Mouse (Mus musculus) forebrain, embryonic 13.5 days (tissue): ENCODE data around the gene Vegfa. TPM values are rescaled to one million over a fixed set of nuclear protein-coding genes. Genes with fewer than 3 reads are reported as not detected.
A peak's percentile ranks its signal among the peaks of the same experiment; 100 is the strongest.

ENCODE experiments used
- ATAC-seq: fragments of 200-750 bp; cut with Nextera tagmentation; 2 replicates; pipeline ENCODE4 v1.8.0; 2017
- H3K27ac ChIP-seq: fragments of 300-500 bp; sonication (generic); 2 replicates; pipeline ENCODE4 v1.5.1; 2015; ENCODE audit warnings: inconsistent platforms, mild to moderate bottlenecking, moderate library complexity
- H3K27me3 ChIP-seq: fragments of 300-500 bp; sonication (generic); 2 replicates; pipeline ENCODE4 v1.6.1; 2015; ENCODE audit warnings: mild to moderate bottlenecking, inconsistent platforms
- H3K36me3 ChIP-seq: fragments of 300-500 bp; sonication (generic); 2 replicates; pipeline ENCODE4 v1.6.1; 2015; ENCODE audit warnings: mild to moderate bottlenecking, inconsistent platforms; ENCODE audit not compliant: poor library complexity, severe bottlenecking
- H3K4me1 ChIP-seq: fragments of 300-500 bp; sonication (generic); 2 replicates; pipeline ENCODE4 v1.6.1; 2015; ENCODE audit warnings: inconsistent platforms
- H3K4me2 ChIP-seq: fragments of 300-500 bp; sonication (generic); 2 replicates; pipeline ENCODE4 v1.6.1; 2015; ENCODE audit warnings: inconsistent platforms, mild to moderate bottlenecking, moderate library complexity
- H3K4me3 ChIP-seq: fragments of 300-500 bp; sonication (generic); 2 replicates; pipeline ENCODE4 v1.5.1; 2015; ENCODE audit warnings: mild to moderate bottlenecking, inconsistent platforms
- H3K9ac ChIP-seq: fragments of 300-500 bp; sonication (generic); 2 replicates; pipeline ENCODE4 v1.6.1; 2015; ENCODE audit warnings: mild to moderate bottlenecking, inconsistent platforms
- H3K9me3 ChIP-seq: fragments of 300-500 bp; sonication (generic); replicated peaks from 2 replicates; pipeline ENCODE4 v1.6.1; 2016; ENCODE audit warnings: inconsistent platforms
- WGBS: fragments of 180-500 bp; shearing (Covaris S2); methylation state at CpG from one replicate; pipeline ENCODE4 v1.1.7; 2015; 5-methylcytosine and 5-hydroxymethylcytosine counted together
- polyA plus RNA-seq: library from polyadenylated mRNA; unstranded; fragments of >200 nt; fragmentation: Nextera tagmentation; extraction: Ambion mirVana; gene quantifications from 2 replicates; pipeline ENCODE4 v1.2.1, GENCODE M21; 2015

The Vegfa gene
- polyA plus RNA-seq, 1 experiment from 2014 or later, result 2.7 TPM

DNA sequence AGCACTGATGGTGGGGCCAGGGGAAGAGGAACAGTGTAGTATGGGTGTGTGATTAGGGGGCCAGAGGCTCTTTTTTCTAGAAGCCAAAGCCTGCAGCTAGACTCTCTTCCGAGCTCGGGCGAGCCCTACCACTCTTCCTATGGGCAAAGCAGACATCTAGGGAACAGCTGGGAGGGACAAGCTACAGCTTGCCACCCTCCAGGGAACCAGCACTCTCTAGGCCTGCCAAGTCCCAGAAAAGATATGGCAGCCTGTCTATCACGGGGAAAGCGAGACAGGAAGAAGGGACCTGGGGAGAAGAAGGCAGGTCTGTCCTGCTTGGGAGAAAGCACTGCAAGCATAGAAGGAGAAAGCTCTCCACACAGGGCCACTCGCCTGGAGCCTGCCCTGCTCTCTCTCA lies 9.2 kb downstream of the Vegfa start:
- H3K27me3 ChIP-seq, result no peaks in the 10 kb centered on the region
- H3K27ac ChIP-seq, result no peak overlapping the region
- no peak overlapping the region for H3K4me3 ChIP-seq
- no peak overlapping the region for H3K9ac ChIP-seq
- peaks cover 84% of the 10 kb centered on the region for H3K36me3 ChIP-seq
- ATAC-seq, result no peak
- peaks cover 22% of the 10 kb centered on the region for H3K4me1 ChIP-seq
- no peak overlapping the region for H3K4me2 ChIP-seq
- 84% methylated on average over 6 of the region's 6 CpGs for WGBS
- no peaks in the 10 kb centered on the region for H3K9me3 ChIP-seq

DNA sequence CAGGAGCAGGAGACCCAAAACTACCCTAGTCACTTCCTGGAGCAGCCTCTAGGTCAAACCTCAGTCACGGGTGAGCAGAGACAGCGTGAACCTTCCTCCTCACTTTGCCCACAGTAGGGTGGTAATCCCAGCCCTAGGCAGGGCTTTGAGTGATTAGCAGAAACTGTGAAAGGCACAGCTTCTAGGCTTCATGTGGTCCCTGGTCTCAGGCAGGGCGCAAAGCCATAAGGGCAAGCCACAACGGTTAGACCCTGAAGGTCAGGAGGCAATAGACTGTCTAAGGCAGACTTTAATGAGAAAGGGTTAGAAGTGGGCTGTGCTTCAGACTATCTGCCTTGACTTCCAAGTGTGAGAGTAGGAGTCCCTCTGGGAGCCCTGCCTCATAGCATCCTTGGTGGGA lies 9.7 kb downstream of the Vegfa start:
- no peak overlapping the region for H3K9ac ChIP-seq
- H3K27ac ChIP-seq, result no peak overlapping the region
- WGBS, result 82% methylated on average over 4 of the region's 4 CpGs
- H3K4me2 ChIP-seq, result no peak overlapping the region
- peaks cover 17% of the 10 kb centered on the region for H3K4me1 ChIP-seq
- H3K4me3 ChIP-seq, result no peak overlapping the region
- H3K27me3 ChIP-seq, result no peaks in the 10 kb centered on the region
- H3K9me3 ChIP-seq, result no peaks in the 10 kb centered on the region
- peaks cover 88% of the 10 kb centered on the region for H3K36me3 ChIP-seq
- no peak for ATAC-seq

DNA sequence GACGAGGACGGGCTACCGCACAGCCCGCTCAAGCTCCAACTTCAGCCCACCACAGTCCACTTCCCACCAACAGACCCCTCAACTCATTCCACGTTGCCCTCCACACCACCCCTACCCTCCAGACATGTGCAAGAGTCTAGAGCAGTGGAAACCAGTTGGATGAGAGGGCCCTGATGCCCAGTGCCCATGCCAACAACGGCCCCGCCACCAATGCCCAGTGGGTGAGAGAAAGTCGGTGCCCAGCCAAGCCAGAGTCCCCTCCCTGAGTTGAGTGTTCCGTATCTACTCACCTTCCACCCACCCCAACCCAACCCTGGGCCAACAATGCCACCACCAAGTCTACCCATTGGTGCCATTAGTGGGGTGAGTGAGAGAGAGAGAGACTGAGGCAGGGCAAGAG lies 10.4 kb downstream of the Vegfa start:
- peaks cover 10% of the 10 kb centered on the region for H3K4me1 ChIP-seq
- H3K4me2 ChIP-seq, result no peak overlapping the region
- H3K4me3 ChIP-seq, result no peak overlapping the region
- peaks cover 89% of the 10 kb centered on the region for H3K36me3 ChIP-seq
- no peak overlapping the region for H3K27ac ChIP-seq
- H3K27me3 ChIP-seq, result no peaks in the 10 kb centered on the region
- WGBS, result 96% methylated on average over 9 of the region's 9 CpGs
- H3K9me3 ChIP-seq, result no peaks in the 10 kb centered on the region
- H3K9ac ChIP-seq, result no peak overlapping the region
- no peak for ATAC-seq

DNA sequence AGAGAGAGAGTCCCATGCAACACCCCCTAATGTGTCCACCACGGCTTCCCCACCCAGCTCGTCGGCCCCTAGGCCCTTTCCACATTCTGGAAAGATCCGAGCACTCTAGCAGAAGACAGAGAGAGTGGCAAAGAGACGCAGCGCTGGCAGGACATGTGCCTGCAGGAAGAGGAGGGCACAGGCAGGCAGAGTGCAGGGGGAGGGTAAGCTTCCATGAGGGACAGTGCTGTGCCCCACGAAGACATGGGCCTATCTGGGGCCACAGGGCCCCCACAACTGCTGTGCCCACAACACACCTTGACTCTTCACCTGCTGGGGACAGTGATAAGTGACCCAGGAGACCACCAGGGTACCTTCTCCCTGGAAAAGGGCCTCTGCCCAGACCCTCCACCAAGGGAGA lies 11.0 kb downstream of the Vegfa start:
- Histone ChIP-seq H3K36me3 (peaks cover 92% of the 10 kb centered on the region), H3K4me2 (no peak overlapping the region), H3K4me1 (peaks cover 4% of the 10 kb centered on the region; the same call in 1 of the 2 replicates), H3K4me3 (no peak overlapping the region), H3K9ac (no peak overlapping the region), H3K27ac (no peak overlapping the region), H3K9me3 (no peaks in the 10 kb centered on the region), H3K27me3 (no peaks in the 10 kb centered on the region)
- ATAC-seq, result no peak
- 92% methylated on average over 7 of the region's 7 CpGs for WGBS

DNA sequence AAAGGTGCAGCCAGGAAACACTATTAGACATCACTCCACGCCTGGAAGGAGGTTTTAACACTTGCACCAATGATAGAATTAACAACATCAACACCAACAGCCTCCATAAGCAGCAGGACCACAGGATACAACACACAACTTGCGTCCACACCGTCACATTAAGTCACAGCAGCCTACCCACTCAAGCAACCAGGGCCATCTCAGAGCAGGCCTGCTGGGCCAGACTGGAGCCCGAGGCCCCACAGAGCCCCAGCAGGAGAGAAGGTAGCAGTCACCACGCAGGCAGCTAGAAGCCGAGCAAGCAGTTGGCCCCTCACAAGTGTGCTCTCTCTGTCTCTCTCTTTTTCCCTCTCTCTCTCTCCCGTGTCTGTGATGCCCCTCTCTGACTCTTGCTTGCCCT lies 11.6 kb downstream of the Vegfa start:
- ATAC-seq, result no peak
- Histone ChIP-seq H3K4me1 (no peaks in the 10 kb centered on the region), H3K4me3 (no peak overlapping the region), H3K9ac (no peak overlapping the region), H3K27me3 (no peaks in the 10 kb centered on the region), H3K9me3 (no peaks in the 10 kb centered on the region), H3K36me3 (peaks cover 92% of the 10 kb centered on the region), H3K4me2 (no peak overlapping the region), H3K27ac (0 out of 2 replicates have a peak overlapping the region, but pooled peaks have one; percentile 1)
- WGBS, result 78% methylated on average over 7 of the region's 7 CpGs

DNA sequence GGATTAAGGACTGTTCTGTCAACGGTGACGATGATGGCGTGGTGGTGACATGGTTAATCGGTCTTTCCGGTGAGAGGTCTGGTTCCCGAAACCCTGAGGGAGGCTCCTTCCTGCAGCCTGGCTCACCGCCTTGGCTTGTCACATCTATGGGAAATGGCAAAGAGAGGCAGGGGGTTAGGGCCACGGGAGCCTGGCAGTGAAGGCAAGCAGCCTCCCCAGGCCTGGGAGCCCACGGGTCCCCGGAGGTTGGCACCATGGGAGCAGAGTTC lies 13.5 kb downstream of the Vegfa start:
- ATAC-seq, result no peak
- Histone ChIP-seq H3K27me3 (no peaks in the 10 kb centered on the region), H3K9me3 (no peaks in the 10 kb centered on the region), H3K4me1 (no peaks in the 10 kb centered on the region), H3K9ac (no peak overlapping the region), H3K36me3 (peaks cover 81% of the 10 kb centered on the region), H3K4me3 (no peak overlapping the region), H3K4me2 (no peak overlapping the region), H3K27ac (no peak overlapping the region)
- WGBS, result 91% methylated on average over 10 of the region's 10 CpGs

DNA sequence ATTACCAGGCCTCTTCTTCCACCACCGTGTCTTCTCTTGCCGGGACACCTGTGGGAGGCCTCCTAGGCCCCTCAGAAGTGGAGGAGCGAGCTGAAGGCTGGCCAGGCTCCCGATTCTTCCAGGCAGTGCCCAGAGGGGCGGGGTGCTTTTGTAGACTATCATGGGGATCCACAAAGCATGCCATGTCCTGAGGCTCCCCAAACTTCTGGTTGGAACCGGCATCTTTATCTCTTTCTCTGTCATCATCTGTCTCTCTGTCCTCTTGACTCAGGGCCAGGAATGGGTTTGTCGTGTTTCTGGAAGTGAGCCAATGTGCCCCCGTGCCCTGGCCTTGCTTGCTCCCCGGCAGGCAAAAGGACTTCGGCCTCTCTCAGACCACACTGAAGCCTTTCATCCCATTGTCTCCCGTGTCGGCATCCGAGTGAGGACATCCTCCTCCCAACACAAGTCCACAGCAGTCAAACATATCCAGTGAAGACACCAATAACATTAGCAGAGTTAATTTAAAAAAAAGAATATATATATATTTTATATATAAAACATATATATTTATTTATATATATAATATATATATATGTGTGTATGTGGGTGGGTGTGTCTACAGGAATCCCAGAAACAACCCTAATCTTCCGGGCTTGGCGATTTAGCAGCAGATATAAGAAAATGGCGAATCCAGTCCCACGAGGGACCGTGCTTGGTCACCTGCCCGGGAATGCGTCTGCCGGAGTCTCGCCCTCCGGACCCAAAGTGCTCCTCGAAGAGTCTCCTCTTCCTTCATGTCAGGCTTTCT lies 14.0 kb downstream of the Vegfa start:
- ATAC-seq, result no peak
- H3K27me3 ChIP-seq, result no peaks in the 10 kb centered on the region
- no peak overlapping the region for H3K27ac ChIP-seq
- no peaks in the 10 kb centered on the region for H3K9me3 ChIP-seq
- H3K4me3 ChIP-seq, result no peak overlapping the region
- H3K4me1 ChIP-seq, result no peaks in the 10 kb centered on the region
- 78% methylated on average over 24 of the region's 24 CpGs for WGBS
- H3K4me2 ChIP-seq, result no peak overlapping the region
- no peak overlapping the region for H3K9ac ChIP-seq
- H3K36me3 ChIP-seq, result peaks cover 76% of the 10 kb centered on the region

DNA sequence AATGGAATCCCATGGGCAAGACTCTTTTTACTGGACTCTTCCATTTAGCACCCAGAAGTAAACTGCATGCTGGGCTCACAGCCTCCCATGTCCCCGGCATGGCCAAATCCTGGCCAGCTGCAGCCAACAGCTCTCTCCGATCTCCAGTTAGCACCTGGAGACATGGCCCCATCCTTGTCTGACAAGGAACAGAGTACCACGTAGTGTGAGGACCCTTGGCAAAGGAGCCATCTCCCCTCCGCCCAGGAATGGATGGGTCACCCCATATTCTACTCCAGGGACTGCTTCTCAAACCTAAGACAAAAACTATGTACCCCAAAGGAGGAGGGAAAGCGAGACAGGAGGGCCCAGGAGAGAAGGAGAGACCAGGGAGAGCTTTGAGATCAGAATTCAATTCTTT lies 15.6 kb downstream of the Vegfa start:
- Histone ChIP-seq H3K4me2 (no peak overlapping the region), H3K4me3 (no peak overlapping the region), H3K9ac (no peak overlapping the region), H3K27ac (no peak overlapping the region), H3K36me3 (peaks cover 60% of the 10 kb centered on the region), H3K9me3 (no peaks in the 10 kb centered on the region), H3K4me1 (no peaks in the 10 kb centered on the region), H3K27me3 (no peaks in the 10 kb centered on the region)
- 95% methylated on average over 5 of the region's 5 CpGs for WGBS
- ATAC-seq, result no peak

DNA sequence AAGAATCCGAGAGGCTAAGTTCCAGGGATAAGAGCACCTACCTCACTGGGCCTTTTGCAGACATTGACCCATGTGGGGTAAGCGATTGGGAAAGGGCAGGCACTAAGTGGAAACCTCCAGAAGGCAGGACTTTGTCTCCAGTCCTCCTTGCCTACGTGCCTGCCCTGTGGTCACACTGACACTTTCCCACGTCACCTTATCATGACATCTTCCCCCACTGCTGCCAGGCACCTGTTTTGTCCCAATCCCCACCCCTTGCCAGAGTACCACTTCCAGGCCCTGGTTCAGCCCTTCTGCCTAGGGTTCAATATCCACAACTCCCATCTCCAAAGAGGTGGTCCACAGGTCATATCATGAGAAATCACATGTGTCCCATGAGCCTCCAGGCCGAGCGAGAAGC lies 16.2 kb downstream of the Vegfa start:
- peaks cover 54% of the 10 kb centered on the region for H3K36me3 ChIP-seq
- no peaks in the 10 kb centered on the region for H3K27me3 ChIP-seq
- no peak overlapping the region for H3K9ac ChIP-seq
- WGBS, result 92% methylated on average over 6 of the region's 6 CpGs
- no peak for ATAC-seq
- no peak overlapping the region for H3K4me3 ChIP-seq
- no peak overlapping the region for H3K4me2 ChIP-seq
- H3K9me3 ChIP-seq, result no peaks in the 10 kb centered on the region
- H3K27ac ChIP-seq, result no peak overlapping the region; the same call in 1 of the 2 replicates
- H3K4me1 ChIP-seq, result no peaks in the 10 kb centered on the region

DNA sequence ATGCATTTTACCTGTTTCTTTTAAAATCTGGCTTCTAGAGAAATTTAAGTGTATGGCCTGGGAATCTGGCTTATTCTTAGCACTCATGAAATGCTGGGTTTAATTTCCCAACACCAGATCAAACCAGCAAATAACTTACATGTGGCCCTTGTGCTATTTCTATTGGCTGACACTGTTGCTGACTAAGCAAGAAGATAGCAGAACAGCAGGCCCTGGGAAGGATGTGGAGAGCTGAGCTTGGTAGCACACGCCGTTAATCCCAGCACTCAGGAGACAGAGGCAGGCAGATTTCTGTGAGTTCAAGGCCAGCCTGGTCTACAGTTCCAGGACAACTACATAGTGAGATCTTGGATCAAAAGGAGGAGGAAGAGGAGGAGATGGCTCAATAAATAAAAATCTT lies 17.2 kb downstream of the Vegfa start:
- Histone ChIP-seq H3K4me3 (no peak overlapping the region), H3K4me1 (no peaks in the 10 kb centered on the region), H3K9ac (no peak overlapping the region), H3K36me3 (peaks cover 44% of the 10 kb centered on the region), H3K9me3 (no peaks in the 10 kb centered on the region), H3K27me3 (no peaks in the 10 kb centered on the region), H3K27ac (no peak overlapping the region), H3K4me2 (no peak overlapping the region)
- WGBS, result 98% methylated on average over 2 of the region's 2 CpGs
- ATAC-seq, result no peak

DNA sequence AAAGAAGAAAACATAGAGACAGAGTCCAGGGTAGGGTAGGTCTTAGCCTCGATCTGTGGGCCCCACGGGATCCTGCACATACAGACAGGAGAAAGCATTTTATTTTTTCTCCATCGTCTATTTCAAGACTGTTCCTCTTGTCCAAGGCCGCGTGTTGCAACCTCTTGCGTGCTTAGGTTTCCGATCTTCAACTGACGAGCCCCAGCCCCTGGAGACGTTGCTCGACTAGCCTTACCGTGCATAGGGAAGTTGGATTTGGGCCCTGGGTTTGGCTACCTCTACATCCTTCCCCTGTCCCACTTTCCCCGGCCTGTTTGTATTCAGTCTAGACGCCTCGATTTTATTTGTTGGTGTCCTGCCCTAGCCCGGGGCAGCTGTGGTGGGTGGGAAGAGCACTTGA lies 18.6 kb downstream of the Vegfa start:
- no peak overlapping the region for H3K4me2 ChIP-seq
- H3K4me3 ChIP-seq, result no peak overlapping the region
- no peaks in the 10 kb centered on the region for H3K9me3 ChIP-seq
- peaks cover 30% of the 10 kb centered on the region for H3K36me3 ChIP-seq
- H3K27me3 ChIP-seq, result no peaks in the 10 kb centered on the region
- 95% methylated on average over 15 of the region's 15 CpGs for WGBS
- no peak overlapping the region for H3K9ac ChIP-seq
- ATAC-seq, result no peak
- H3K27ac ChIP-seq, result no peak overlapping the region
- no peaks in the 10 kb centered on the region for H3K4me1 ChIP-seq

DNA sequence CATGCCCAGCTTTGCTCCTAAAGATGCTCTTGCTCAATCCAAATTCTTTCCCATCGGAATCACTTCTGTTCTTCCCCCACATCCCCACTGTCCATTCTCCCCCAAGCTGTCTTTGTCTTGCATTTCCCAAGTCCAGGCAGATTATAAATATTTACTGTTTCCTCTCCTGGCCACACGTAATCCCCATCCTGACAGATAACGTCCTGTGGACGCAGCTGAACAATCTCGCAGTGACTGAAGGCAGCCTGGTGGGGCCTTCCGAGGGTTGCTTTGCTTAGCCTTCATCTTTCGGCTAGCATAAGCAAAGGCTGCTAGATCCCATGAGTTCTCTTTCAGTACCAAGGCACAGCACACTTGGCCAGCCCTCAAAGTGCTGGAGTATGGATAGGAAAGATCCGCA lies 20.0 kb downstream of the Vegfa start:
- no peak overlapping the region for H3K4me3 ChIP-seq
- no peaks in the 10 kb centered on the region for H3K4me1 ChIP-seq
- H3K27ac ChIP-seq, result no peak overlapping the region
- no peaks in the 10 kb centered on the region for H3K27me3 ChIP-seq
- no peak overlapping the region for H3K9ac ChIP-seq
- no peak overlapping the region for H3K4me2 ChIP-seq
- H3K9me3 ChIP-seq, result no peaks in the 10 kb centered on the region
- ATAC-seq, result no peak
- peaks cover 20% of the 10 kb centered on the region for H3K36me3 ChIP-seq
- WGBS, result 89% methylated on average over 8 of the region's 8 CpGs

DNA sequence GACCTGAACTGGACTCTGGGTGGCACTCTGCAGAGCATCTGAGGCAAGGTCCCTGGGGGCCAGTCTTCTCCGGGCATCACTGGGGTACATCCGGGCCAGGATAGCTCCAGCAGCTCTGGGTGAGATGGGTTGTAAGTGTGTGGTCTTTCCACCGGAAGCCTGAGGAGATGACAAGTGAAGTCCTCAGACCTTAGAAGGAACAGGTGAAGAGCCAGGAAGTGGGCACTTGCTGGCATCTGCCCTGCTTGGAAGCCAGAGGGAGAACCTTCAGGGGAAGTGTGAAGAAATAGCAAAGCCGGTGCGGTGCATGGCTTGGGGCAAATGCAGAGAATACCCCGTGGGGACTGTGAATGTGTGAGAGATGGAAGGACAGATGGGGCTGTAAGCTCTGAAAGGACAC lies 21.7 kb downstream of the Vegfa start:
- H3K27ac ChIP-seq, result no peak overlapping the region
- no peak overlapping the region for H3K9ac ChIP-seq
- no peaks in the 10 kb centered on the region for H3K27me3 ChIP-seq
- no peaks in the 10 kb centered on the region for H3K9me3 ChIP-seq
- ATAC-seq, result no peak
- WGBS, result 85% methylated on average over 6 of the region's 6 CpGs
- H3K4me3 ChIP-seq, result no peak overlapping the region
- no peaks in the 10 kb centered on the region for H3K4me1 ChIP-seq
- H3K4me2 ChIP-seq, result no peak overlapping the region
- H3K36me3 ChIP-seq, result peaks cover 6% of the 10 kb centered on the region; the same call in 1 of the 2 replicates
